Mouse (Mus musculus): ENCODE measurements at regions not wholly inside any gene's neighbourhood (a gene's known extent, or its start where the extent isn't known, plus 50 kb on each side); places are given as distances from the start of the nearest gene placed in this dataset.
"Not testable (repeated sequence)": the region's sequence is repeated elsewhere in the genome, so short reads cannot be mapped to it uniquely, and the experiment has no call there.

- not testable (repeated sequence) for H3K9me3 ChIP-seq (replicated peaks; ENCODE audit: control insufficient read depth, low read length); H3K36me3 ChIP-seq (ENCODE audit: control insufficient read depth, insufficient read depth, low read length); H3K4me2 ChIP-seq; H3K9ac ChIP-seq (ENCODE audit: low read depth, low read length); H3K27ac ChIP-seq (ENCODE audit: low read depth, low read length); H3K4me3 ChIP-seq (ENCODE audit: low read depth, low read length); ATAC-seq (replicated peaks; ENCODE audit: insufficient number of reproducible peaks, low FRiP score, low TSS enrichment); H3K27me3 ChIP-seq (ENCODE audit: control insufficient read depth, insufficient read depth, low read length)
- peaks cover 38% of the 10 kb centered on the region for H3K4me1 ChIP-seq (ENCODE audit: control insufficient read depth, insufficient read depth, low read length)
- 90% methylated on average over 1 of the region's 1 CpGs for WGBS (ENCODE audit: insufficient replicate concordance)
Measured at GRCm38 (mm10) chr12:79982497-79982896, 130.3 kb downstream of the Zfp36l1 start.

- Histone ChIP-seq H3K9me3 (replicated peaks; ENCODE audit: control insufficient read depth, low read length) (no peaks in the 10 kb centered on the region), H3K9ac (ENCODE audit: low read depth, low read length) (no peak overlapping the region), H3K4me2 (no peak overlapping the region), H3K36me3 (ENCODE audit: control insufficient read depth, insufficient read depth, low read length) (no peaks in the 10 kb centered on the region), H3K4me1 (ENCODE audit: control insufficient read depth, insufficient read depth, low read length) (peaks cover 29% of the 10 kb centered on the region), H3K4me3 (ENCODE audit: low read depth, low read length) (no peak overlapping the region), H3K27ac (ENCODE audit: low read depth, low read length) (no peak overlapping the region), H3K27me3 (ENCODE audit: control insufficient read depth, insufficient read depth, low read length) (no peaks in the 10 kb centered on the region)
- ATAC-seq (replicated peaks; ENCODE audit: insufficient number of reproducible peaks, low FRiP score, low TSS enrichment) = no peak
- 65% methylated on average over 4 of the region's 4 CpGs for WGBS (ENCODE audit: insufficient replicate concordance)
Measured at GRCm38 (mm10) chr12:79980711-79981110, 132.1 kb downstream of the Zfp36l1 start.

- 91% methylated on average over 3 of the region's 3 CpGs for WGBS (ENCODE audit: insufficient replicate concordance)
- H3K36me3 ChIP-seq (ENCODE audit: control insufficient read depth, insufficient read depth, low read length) = no peaks in the 10 kb centered on the region
- no peak for ATAC-seq (replicated peaks; ENCODE audit: insufficient number of reproducible peaks, low FRiP score, low TSS enrichment)
Measured at GRCm38 (mm10) chr12:79977136-79977535, 135.7 kb downstream of the Zfp36l1 start.

GRCm38 (mm10) chr12:79975466-79976239 lies 137.2 kb downstream of the Zfp36l1 start:
- H3K27ac ChIP-seq (ENCODE audit: low read depth, low read length) = peak overlapping the region; percentile 79
- H3K4me2 ChIP-seq = no peak overlapping the region
- no peak; the same call in 1 of the 2 replicates for ATAC-seq (replicated peaks; ENCODE audit: insufficient number of reproducible peaks, low FRiP score, low TSS enrichment)
- no peak overlapping the region for H3K4me3 ChIP-seq (ENCODE audit: low read depth, low read length)
- H3K9ac ChIP-seq (ENCODE audit: low read depth, low read length) = 0 out of 2 replicates have a peak overlapping the region, but pooled peaks have one; percentile 16
- no peaks in the 10 kb centered on the region for H3K36me3 ChIP-seq (ENCODE audit: control insufficient read depth, insufficient read depth, low read length)
- H3K9me3 ChIP-seq (replicated peaks; ENCODE audit: control insufficient read depth, low read length) = no peaks in the 10 kb centered on the region
- 39% methylated on average over 9 of the region's 9 CpGs for WGBS (ENCODE audit: insufficient replicate concordance)
- peaks cover 32% of the 10 kb centered on the region for H3K4me1 ChIP-seq (ENCODE audit: control insufficient read depth, insufficient read depth, low read length)
- H3K27me3 ChIP-seq (ENCODE audit: control insufficient read depth, insufficient read depth, low read length) = no peaks in the 10 kb centered on the region

More at GRCm38 (mm10) chr12:79977136-79977535, 135.7 kb downstream of the Zfp36l1 start:
- peaks cover 24% of the 10 kb centered on the region for H3K4me1 ChIP-seq (ENCODE audit: control insufficient read depth, insufficient read depth, low read length)
- no peaks in the 10 kb centered on the region for H3K9me3 ChIP-seq (replicated peaks; ENCODE audit: control insufficient read depth, low read length)
- H3K27me3 ChIP-seq (ENCODE audit: control insufficient read depth, insufficient read depth, low read length) = no peaks in the 10 kb centered on the region
- no peak overlapping the region for H3K9ac ChIP-seq (ENCODE audit: low read depth, low read length)
- H3K4me2 ChIP-seq = no peak overlapping the region
- no peak overlapping the region for H3K4me3 ChIP-seq (ENCODE audit: low read depth, low read length)
- no peak overlapping the region for H3K27ac ChIP-seq (ENCODE audit: low read depth, low read length)

GRCm38 (mm10) chr12:79975050-79975449 lies 137.8 kb downstream of the Zfp36l1 start:
- 62% methylated on average over 6 of the region's 6 CpGs for WGBS (ENCODE audit: insufficient replicate concordance)
- Histone ChIP-seq H3K4me1 (ENCODE audit: control insufficient read depth, insufficient read depth, low read length) (peaks cover 38% of the 10 kb centered on the region), H3K27ac (ENCODE audit: low read depth, low read length) (peak overlapping the region; percentile 79), H3K27me3 (ENCODE audit: control insufficient read depth, insufficient read depth, low read length) (no peaks in the 10 kb centered on the region), H3K9ac (ENCODE audit: low read depth, low read length) (0 out of 2 replicates have a peak overlapping the region, but pooled peaks have one; percentile 23), H3K9me3 (replicated peaks; ENCODE audit: control insufficient read depth, low read length) (no peaks in the 10 kb centered on the region), H3K4me2 (no peak overlapping the region), H3K4me3 (ENCODE audit: low read depth, low read length) (no peak overlapping the region), H3K36me3 (ENCODE audit: control insufficient read depth, insufficient read depth, low read length) (no peaks in the 10 kb centered on the region)
- ATAC-seq (replicated peaks; ENCODE audit: insufficient number of reproducible peaks, low FRiP score, low TSS enrichment) = no peak

GRCm38 (mm10) chr12:79974530-79974929 lies 138.3 kb downstream of the Zfp36l1 start:
- 31% methylated on average over 7 of the region's 7 CpGs for WGBS (ENCODE audit: insufficient replicate concordance)
- no peak overlapping the region for H3K4me2 ChIP-seq
- H3K9me3 ChIP-seq (replicated peaks; ENCODE audit: control insufficient read depth, low read length) = no peaks in the 10 kb centered on the region
- H3K36me3 ChIP-seq (ENCODE audit: control insufficient read depth, insufficient read depth, low read length) = no peaks in the 10 kb centered on the region
- H3K4me3 ChIP-seq (ENCODE audit: low read depth, low read length) = no peak overlapping the region
- peaks cover 42% of the 10 kb centered on the region for H3K4me1 ChIP-seq (ENCODE audit: control insufficient read depth, insufficient read depth, low read length)
- H3K27me3 ChIP-seq (ENCODE audit: control insufficient read depth, insufficient read depth, low read length) = no peaks in the 10 kb centered on the region
- no peak overlapping the region for H3K9ac ChIP-seq (ENCODE audit: low read depth, low read length)
- ATAC-seq (replicated peaks; ENCODE audit: insufficient number of reproducible peaks, low FRiP score, low TSS enrichment) = no peak
- H3K27ac ChIP-seq (ENCODE audit: low read depth, low read length) = peak overlapping the region; percentile 79

GRCm38 (mm10) chr12:79973566-79974230 lies 139.1 kb downstream of the Zfp36l1 start:
- 64% methylated on average over 7 of the region's 7 CpGs for WGBS (ENCODE audit: insufficient replicate concordance)
- H3K4me3 ChIP-seq (ENCODE audit: low read depth, low read length) = no peak overlapping the region
- H3K4me1 ChIP-seq (ENCODE audit: control insufficient read depth, insufficient read depth, low read length) = peaks cover 44% of the 10 kb centered on the region
- no peaks in the 10 kb centered on the region for H3K27me3 ChIP-seq (ENCODE audit: control insufficient read depth, insufficient read depth, low read length)
- no peak overlapping the region for H3K9ac ChIP-seq (ENCODE audit: low read depth, low read length)
- peak overlapping the region; percentile 15; the same call in 1 of the 2 replicates for H3K27ac ChIP-seq (ENCODE audit: low read depth, low read length)
- H3K4me2 ChIP-seq = no peak overlapping the region
- no peak for ATAC-seq (replicated peaks; ENCODE audit: insufficient number of reproducible peaks, low FRiP score, low TSS enrichment)
- H3K36me3 ChIP-seq (ENCODE audit: control insufficient read depth, insufficient read depth, low read length) = no peaks in the 10 kb centered on the region
- no peaks in the 10 kb centered on the region for H3K9me3 ChIP-seq (replicated peaks; ENCODE audit: control insufficient read depth, low read length)

GRCm38 (mm10) chr12:79970981-79971390 lies 141.8 kb downstream of the Zfp36l1 start:
- no peaks in the 10 kb centered on the region for H3K9me3 ChIP-seq (replicated peaks; ENCODE audit: control insufficient read depth, low read length)
- peaks cover 61% of the 10 kb centered on the region for H3K4me1 ChIP-seq (ENCODE audit: control insufficient read depth, insufficient read depth, low read length)
- no peak overlapping the region for H3K9ac ChIP-seq (ENCODE audit: low read depth, low read length)
- no peak overlapping the region for H3K27ac ChIP-seq (ENCODE audit: low read depth, low read length)
- H3K4me3 ChIP-seq (ENCODE audit: low read depth, low read length) = no peak overlapping the region
- ATAC-seq (replicated peaks; ENCODE audit: insufficient number of reproducible peaks, low FRiP score, low TSS enrichment) = no peak; the same call in 1 of the 2 replicates
- no peaks in the 10 kb centered on the region for H3K27me3 ChIP-seq (ENCODE audit: control insufficient read depth, insufficient read depth, low read length)
- H3K36me3 ChIP-seq (ENCODE audit: control insufficient read depth, insufficient read depth, low read length) = no peaks in the 10 kb centered on the region
- no peak overlapping the region for H3K4me2 ChIP-seq
- WGBS (ENCODE audit: insufficient replicate concordance) = 54% methylated on average over 5 of the region's 5 CpGs

All from heart, embryonic 11.5 days (tissue).